Mouse (Mus musculus): ENCODE results near the gene Cops7a.

GRCm38 (mm10) chr6:124937493-124937892 is 27.8 kb downstream of the Cops7a start:
- TF ChIP-seq GATA1 (IDR thresholded peaks at IDR 0.05; ENCODE audit: borderline replicate concordance, low read length) (no peak), FLI1 (IDR thresholded peaks at IDR 0.05; ENCODE audit: low read length) (no peak)

Measured in megakaryocyte, embryonic 14.5 days (primary cell).